Mouse (Mus musculus): ENCODE measurements around the gene Rnf222. TPM values are rescaled to one million over a fixed set of nuclear protein-coding genes. Genes with fewer than 3 reads are reported as not detected.

Rnf222 gene
- total and polyA plus RNA-seq, 3 experiments, result 0.23 to 0.28 TPM; not detected in 1

DNA sequence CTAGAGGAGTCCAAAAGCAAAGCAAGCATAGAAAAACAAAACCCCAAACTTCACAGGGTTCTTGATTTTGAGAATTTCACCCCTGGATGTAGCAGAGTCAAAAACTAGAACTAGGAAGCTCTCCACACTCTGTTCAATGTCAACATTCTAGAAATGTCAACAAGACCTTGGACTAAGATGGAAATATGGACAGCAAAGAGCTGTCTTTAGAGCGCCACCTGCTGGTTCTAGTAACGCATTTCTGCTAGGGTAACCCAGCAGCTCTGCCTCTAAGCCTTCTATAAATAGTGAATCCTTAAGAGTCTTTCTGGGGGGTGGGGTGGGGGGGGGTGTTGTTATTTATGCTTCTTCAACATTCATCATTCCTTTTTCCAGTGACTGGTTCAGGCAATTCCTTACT, 13.5 kb upstream of the Rnf222 start:
- peak; percentile 87 for DNase-seq (ENCODE audit: low read depth, low spot score)
- no peak overlapping the region for H3K9ac ChIP-seq (ENCODE audit: control insufficient read depth, low read depth, low read length, poor library complexity, severe bottlenecking)
- H3K9me3 ChIP-seq (replicated peaks; ENCODE audit: insufficient read depth, low read length), result no peaks in the 10 kb centered on the region
- H3K36me3 ChIP-seq (ENCODE audit: control insufficient read depth in 1 of 2, insufficient read depth in 2 of 2, low read length in 2 of 2), result peaks cover 0 to 7% of the 10 kb centered on the region in 2 experiments; a peak in 2 of 4 replicates
- no peak for TF ChIP-seq POLR2AphosphoS2 (IDR thresholded peaks at IDR 0.05; ENCODE audit: low read length)
- peak; percentile 59 for TF ChIP-seq SIN3A (IDR thresholded peaks at IDR 0.05; ENCODE audit: low read length)
- TF ChIP-seq SMC3 (IDR thresholded peaks at IDR 0.05; ENCODE audit: low read depth, low read length), result peak; percentile 97
- TF ChIP-seq RCOR1 (IDR thresholded peaks at IDR 0.05; ENCODE audit: low read depth, low read length), result no peak
- TF ChIP-seq UBTF (IDR thresholded peaks at IDR 0.05; ENCODE audit: borderline replicate concordance, insufficient read depth, low read depth, low read length), result no peak
- peak; percentile 94 for TF ChIP-seq ZC3H11A (IDR thresholded peaks at IDR 0.05; ENCODE audit: low read depth, low read length)
- peak; percentile 81 to 96 (median 81) for TF ChIP-seq CTCF (IDR thresholded peaks at IDR 0.05 in 2 of 3, conservative IDR thresholded peaks at IDR 0.05 in 1 of 3; ENCODE audit: control insufficient read depth in 1 of 3, insufficient read depth in 1 of 3, low read depth in 2 of 3, low read length in 3 of 3, poor library complexity in 1 of 3, severe bottlenecking in 1 of 3)
- 0 out of 2 replicates have a peak, but pooled peaks have one; percentile 29 for TF ChIP-seq MYC (IDR thresholded peaks at IDR 0.05; ENCODE audit: low read depth, low read length)
- no peak for TF ChIP-seq MAZ (IDR thresholded peaks at IDR 0.05; ENCODE audit: low read depth, low read length)
- 0 out of 2 replicates have a peak, but pooled peaks have one; percentile 13 for TF ChIP-seq JUND (IDR thresholded peaks at IDR 0.05; ENCODE audit: low read depth, low read length)
- no peak for TF ChIP-seq NELFE (IDR thresholded peaks at IDR 0.05; ENCODE audit: low read depth, low read length)
- peak; percentile 28; the same call in 1 of the 2 replicates for TF ChIP-seq TBP (IDR thresholded peaks at IDR 0.05; ENCODE audit: low read depth, low read length)
- 0 out of 2 replicates have a peak, but pooled peaks have one; percentile 33 for TF ChIP-seq ZNF384 (IDR thresholded peaks at IDR 0.05; ENCODE audit: low read depth, low read length)
- TF ChIP-seq RAD21 (IDR thresholded peaks at IDR 0.05; ENCODE audit: low read depth, low read length), result peak; percentile 95
- no peak overlapping the region for H3K4me3 ChIP-seq (ENCODE audit: control insufficient read depth in 1 of 2, insufficient read depth in 1 of 2, low read depth in 2 of 2, low read length in 2 of 2)
- peaks cover 4 to 14% of the 10 kb centered on the region in 2 experiments for H3K4me1 ChIP-seq (ENCODE audit: control insufficient read depth in 1 of 2, insufficient read depth in 2 of 2, low read length in 2 of 2)
- H3K79me2 ChIP-seq (ENCODE audit: control insufficient read depth, insufficient read depth, low read length, poor library complexity), result no peaks in the 10 kb centered on the region
- H3K27me3 ChIP-seq (ENCODE audit: control insufficient read depth in 1 of 2, insufficient read depth in 2 of 2, low read length in 2 of 2), result no peaks in the 10 kb centered on the region
- no peak overlapping the region for H3K27ac ChIP-seq (ENCODE audit: control insufficient read depth, low read depth, low read length)

DNA sequence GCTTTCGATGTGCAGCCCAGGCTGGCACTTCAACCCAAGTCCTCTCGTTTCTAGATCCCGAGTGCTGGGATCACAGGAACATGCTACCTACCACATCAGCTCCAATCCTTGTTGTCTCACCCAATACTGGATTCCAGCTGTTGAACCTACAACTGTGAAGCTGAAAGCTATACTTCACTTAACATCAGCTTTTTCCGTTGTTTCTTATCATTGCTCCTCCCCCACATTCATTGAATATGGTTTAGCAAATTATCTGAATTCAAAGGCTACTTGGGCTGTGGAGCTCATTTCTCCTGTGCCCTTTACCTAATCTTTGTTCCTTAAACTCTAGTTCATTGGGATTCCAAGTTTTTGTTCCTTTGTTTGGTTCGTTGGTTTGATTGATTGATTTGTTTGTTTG, 9.5 kb upstream of the Rnf222 start:
- H3K9me3 ChIP-seq (replicated peaks; ENCODE audit: insufficient read depth, low read length), result no peaks in the 10 kb centered on the region
- no peak overlapping the region for H3K9ac ChIP-seq (ENCODE audit: control insufficient read depth, low read depth, low read length, poor library complexity, severe bottlenecking)
- DNase-seq (ENCODE audit: low read depth, low spot score), result peak; percentile 45
- H3K4me3 ChIP-seq (ENCODE audit: control insufficient read depth in 1 of 2, insufficient read depth in 1 of 2, low read depth in 2 of 2, low read length in 2 of 2), result no peak overlapping the region
- TF ChIP-seq MEF2A (IDR thresholded peaks at IDR 0.05; ENCODE audit: extremely low read depth, insufficient replicate concordance, low read depth, low read length, poor library complexity, severe bottlenecking) (no peak), UBTF (IDR thresholded peaks at IDR 0.05; ENCODE audit: borderline replicate concordance, insufficient read depth, low read depth, low read length) (no peak), CHD1 (IDR thresholded peaks at IDR 0.05; ENCODE audit: low read depth, low read length) (no peak), NRF1 (IDR thresholded peaks at IDR 0.05; ENCODE audit: insufficient read depth, low read depth, low read length, poor library complexity, severe bottlenecking) (no peak), CHD2 (IDR thresholded peaks at IDR 0.05; ENCODE audit: low read length) (no peak), ZMIZ1 (IDR thresholded peaks at IDR 0.05; ENCODE audit: low read depth, low read length) (no peak), MYB (IDR thresholded peaks at IDR 0.05; ENCODE audit: low read depth, low read length) (0 out of 2 replicates have a peak, but pooled peaks have one; percentile 18), SIN3A (IDR thresholded peaks at IDR 0.05; ENCODE audit: low read length) (no peak), BHLHE40 (IDR thresholded peaks at IDR 0.05; ENCODE audit: borderline replicate concordance, low read depth, low read length) (no peak), ZNF384 (IDR thresholded peaks at IDR 0.05; ENCODE audit: low read depth, low read length) (no peak), POLR2AphosphoS2 (IDR thresholded peaks at IDR 0.05; ENCODE audit: low read length) (no peak), MAZ (IDR thresholded peaks at IDR 0.05; ENCODE audit: low read depth, low read length) (no peak), RAD21 (IDR thresholded peaks at IDR 0.05; ENCODE audit: low read depth, low read length) (no peak), JUND (IDR thresholded peaks at IDR 0.05; ENCODE audit: low read depth, low read length) (no peak), GATA1 (IDR thresholded peaks at IDR 0.05; ENCODE audit: low read depth, low read length) (peak; percentile 38; the same call in 1 of the 2 replicates), USF2 (IDR thresholded peaks at IDR 0.05; ENCODE audit: borderline replicate concordance in 1 of 2, insufficient read depth in 1 of 2, low read depth in 1 of 2, low read length in 2 of 2) (no peak), E2F4 (IDR thresholded peaks at IDR 0.05; ENCODE audit: borderline replicate concordance, low read depth, low read length) (no peak), NELFE (IDR thresholded peaks at IDR 0.05; ENCODE audit: low read depth, low read length) (no peak), EP300 (IDR thresholded peaks at IDR 0.05; ENCODE audit: low read depth in 1 of 2, low read length in 2 of 2) (peak in 1 of 2 experiments; percentile 61; a peak in 1 of 4 replicates)
- H3K79me2 ChIP-seq (ENCODE audit: control insufficient read depth, insufficient read depth, low read length, poor library complexity), result no peaks in the 10 kb centered on the region
- H3K27ac ChIP-seq (ENCODE audit: control insufficient read depth, low read depth, low read length), result no peak overlapping the region
- H3K36me3 ChIP-seq (ENCODE audit: control insufficient read depth in 1 of 2, insufficient read depth in 2 of 2, low read length in 2 of 2), result peaks cover 0 to 7% of the 10 kb centered on the region in 2 experiments; a peak in 2 of 4 replicates
- H3K4me1 ChIP-seq (ENCODE audit: control insufficient read depth in 1 of 2, insufficient read depth in 2 of 2, low read length in 2 of 2), result peaks cover 4 to 10% of the 10 kb centered on the region in 2 experiments
- no peaks in the 10 kb centered on the region for H3K27me3 ChIP-seq (ENCODE audit: control insufficient read depth in 1 of 2, insufficient read depth in 2 of 2, low read length in 2 of 2)

Data from MEL (cell line).